Comparison of ENCODE assay signal across 35 mouse cellular contexts in the genomic region with DNA sequence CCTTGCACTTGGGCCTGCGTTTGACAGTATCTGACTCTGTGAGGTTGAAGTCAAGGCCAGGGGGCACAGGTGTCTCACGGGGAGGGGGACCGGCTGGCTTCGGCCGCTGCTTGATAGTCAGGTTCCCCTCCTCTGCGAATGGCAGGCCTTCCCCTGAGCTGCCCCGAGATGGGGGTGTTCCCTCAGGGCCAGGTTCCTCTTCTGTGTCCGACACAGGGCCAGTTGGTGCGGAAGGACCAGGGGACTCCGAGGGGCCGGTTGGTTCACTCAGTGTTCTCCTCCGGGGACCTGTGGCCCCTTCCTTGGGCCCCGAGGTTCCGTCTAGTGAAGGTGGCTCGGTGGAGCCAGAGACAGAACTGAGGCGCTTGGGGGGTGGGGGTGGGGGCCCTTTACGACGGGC. TPM values are rescaled to one million over a fixed set of nuclear protein-coding genes. Genes with fewer than 3 reads are reported as not detected.
"Had no signal": no experiment of that assay in that cellular context is flagged by ENCODE, and none has a peak within 500 bp of the region (broad histone marks: within the 10 kb centered on the region; RNA-seq: fewer than 3 reads in every experiment).

No protein-coding gene starts in this region.

- H3K4me2 ChIP-seq: heart, embryonic 11.5 days; heart, embryonic 12.5 days; heart, embryonic 13.5 days; heart, embryonic 15.5 days; hindbrain, embryonic 12.5 days; hindbrain, embryonic 13.5 days; hindbrain, embryonic 14.5 days; hindbrain, embryonic 15.5 days; intestine, embryonic 15.5 days; kidney, embryonic 15.5 days had no signal

- DNase-seq: heart, postnatal 10 days; heart, postnatal 14 days; heart, postnatal 36 days; heart, postnatal 4 days; kidney, adult 11 months; kidney, adult 18-20 months; kidney, adult 2 months; kidney, adult 8-10 months; kidney, adult 9 months; kidney, postnatal 10 days; kidney, postnatal 14 days; kidney, postnatal 25 days; kidney, postnatal 36 days; kidney, postnatal 4 days; layer of hippocampus, adult 9-11 months; layer of hippocampus, postnatal 36 days had no signal

- H3K27me3 ChIP-seq: heart, embryonic 12.5 days; heart, embryonic 13.5 days; heart, embryonic 15.5 days; hindbrain, embryonic 12.5 days; hindbrain, embryonic 13.5 days; hindbrain, embryonic 15.5 days; intestine, embryonic 15.5 days; kidney, embryonic 15.5 days had no signal

- H3K9ac ChIP-seq: heart, embryonic 12.5 days; heart, embryonic 15.5 days; hindbrain, embryonic 12.5 days; hindbrain, embryonic 13.5 days; hindbrain, embryonic 14.5 days; hindbrain, embryonic 15.5 days; intestine, embryonic 15.5 days; kidney, embryonic 15.5 days had no signal

- ATAC-seq: hindbrain, embryonic 16.5 days; hindbrain, postnatal 0 days; inflammation-experienced regulatory T-cells, adult 6 months; intestine, embryonic 15.5 days; intestine, embryonic 16.5 days; intestine, postnatal 0 days had no signal

- H3K4me1 ChIP-seq: heart, embryonic 12.5 days; hindbrain, embryonic 10.5 days; hindbrain, embryonic 12.5 days; hindbrain, embryonic 13.5 days; hindbrain, embryonic 15.5 days; intestine, embryonic 15.5 days had no signal

- H3K27ac ChIP-seq: heart, embryonic 13.5 days; heart, embryonic 15.5 days; hindbrain, embryonic 10.5 days; hindbrain, embryonic 12.5 days; hindbrain, embryonic 13.5 days; hindbrain, embryonic 14.5 days; hindbrain, embryonic 15.5 days; hindbrain, postnatal 0 days; intestine, embryonic 15.5 days; kidney, embryonic 15.5 days; kidney, postnatal 0 days; layer of hippocampus, adult 2 months; left cerebral cortex, adult 2 months had no signal

- H3K4me3 ChIP-seq: heart, embryonic 12.5 days; heart, embryonic 13.5 days; heart, embryonic 15.5 days; hindbrain, embryonic 12.5 days; hindbrain, embryonic 13.5 days; hindbrain, embryonic 15.5 days; intestine, embryonic 15.5 days; kidney, embryonic 15.5 days; layer of hippocampus, adult 2 months; left cerebral cortex, adult 2 months had no signal

- H3K9me3 ChIP-seq: heart, embryonic 12.5 days; heart, embryonic 13.5 days; heart, embryonic 15.5 days; hindbrain, embryonic 10.5 days; hindbrain, embryonic 12.5 days; hindbrain, embryonic 13.5 days; hindbrain, embryonic 15.5 days; intestine, embryonic 15.5 days; kidney, embryonic 15.5 days had no signal

RNA-seq across cellular contexts. Expression of gene Myo15b, which starts 57.2 kb away (rescaled TPM):
- polyA plus RNA-seq: hindbrain, embryonic 13.5 days; hindbrain, embryonic 14.5 days; inflammation-experienced regulatory T-cells, adult 6 months had no signal
